ENCODE assay signal across 9 mouse cellular contexts in the genomic region with DNA sequence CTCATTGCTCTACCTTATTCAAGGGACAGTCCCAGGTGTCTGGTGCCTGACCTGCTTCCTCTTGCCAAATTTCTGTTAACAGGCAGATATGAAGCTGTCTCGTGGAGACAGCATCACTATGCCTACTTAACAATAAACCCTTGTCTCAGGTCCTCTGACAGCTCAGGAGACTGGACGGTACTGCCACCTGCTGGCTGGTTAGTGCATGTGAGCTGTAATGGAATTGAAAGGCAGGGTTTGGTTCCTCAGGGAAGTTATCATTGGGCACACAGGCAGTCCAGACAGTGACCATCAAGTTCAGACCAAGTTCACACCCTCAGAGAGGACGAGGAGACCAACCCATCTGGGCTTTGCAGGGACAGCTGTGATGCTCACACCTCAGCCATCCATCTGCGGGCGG.
DNase-seq lines count a peak whose midpoint lies in the region; ATAC-seq and TF ChIP-seq lines count a peak whose summit lies in the region.
"Had no signal": no experiment of that assay in that cellular context is flagged by ENCODE, and none has a peak within 500 bp of the region (broad histone marks: within the 10 kb centered on the region; RNA-seq: fewer than 3 reads in every experiment).

No protein-coding gene starts in this region.

- no peak for TF ChIP-seq POLR2A in MEL (IDR thresholded peaks at IDR 0.05; ENCODE audit: control insufficient read depth in 1 of 2, insufficient read depth in 1 of 2, low read depth in 1 of 2, low read length in 2 of 2, poor library complexity in 1 of 2)

- H3K27me3 ChIP-seq in MEL (ENCODE audit: control insufficient read depth in 1 of 2, insufficient read depth in 2 of 2, low read length in 2 of 2) = no peaks in the 10 kb centered on the region
- H3K27me3 ChIP-seq: megakaryocyte, embryonic 14.5 days had no signal

- peak; percentile 91 to 97 (median 95) for TF ChIP-seq CTCF in MEL (IDR thresholded peaks at IDR 0.05 in 2 of 3, conservative IDR thresholded peaks at IDR 0.05 in 1 of 3; ENCODE audit: control insufficient read depth in 1 of 3, insufficient read depth in 1 of 3, low read depth in 2 of 3, low read length in 3 of 3, poor library complexity in 1 of 3, severe bottlenecking in 1 of 3)

- no peak overlapping the region for H3K9ac ChIP-seq in MEL (ENCODE audit: control insufficient read depth, low read depth, low read length, poor library complexity, severe bottlenecking)

- no peaks in the 10 kb centered on the region for H3K79me2 ChIP-seq in MEL (ENCODE audit: control insufficient read depth, insufficient read depth, low read length, poor library complexity)

- intact Hi-C loops in heart, postnatal 14 days (cut with DNase I) = no loop called here

- no peaks in the 10 kb centered on the region for H3K4me1 ChIP-seq in MEL (ENCODE audit: control insufficient read depth in 1 of 2, insufficient read depth in 2 of 2, low read length in 2 of 2)

- no peak for TF ChIP-seq EP300 in MEL (IDR thresholded peaks at IDR 0.05; ENCODE audit: low read depth in 1 of 2, low read length in 2 of 2)

- no peak overlapping the region for H3K4me3 ChIP-seq in MEL (ENCODE audit: control insufficient read depth in 1 of 2, insufficient read depth in 1 of 2, low read depth in 2 of 2, low read length in 2 of 2)
- H3K4me3 ChIP-seq: megakaryocyte, embryonic 14.5 days had no signal

- ATAC-seq in erythroid progenitor cell, adult 5-6 weeks (replicated peaks; ENCODE audit: low FRiP score, poor library complexity, severe bottlenecking) = peak; percentile 77

- DNase-seq in MEL (ENCODE audit: low read depth, low spot score) = peak; percentile 86
- peak; percentile 87 for DNase-seq in brain, adult 2 months (ENCODE audit: low read depth, low spot score)
- DNase-seq in heart, postnatal 14 days = peak; percentile 73 to 80
- peak; percentile 50 to 72 for DNase-seq in layer of hippocampus, adult 8-10 months (ENCODE audit: low spot score in 2 of 2)
- DNase-seq in lung, postnatal 10 days = peak; percentile 78
- DNase-seq in retina, postnatal 7 days (ENCODE audit: low read depth, low spot score) = peak; percentile 81
- DNase-seq in urinary bladder, postnatal 25 days (ENCODE audit: low spot score) = peak; percentile 62

- H3K9me3 ChIP-seq in MEL (replicated peaks; ENCODE audit: insufficient read depth, low read length) = no peaks in the 10 kb centered on the region
- H3K9me3 ChIP-seq: megakaryocyte, embryonic 14.5 days had no signal

- TF ChIP-seq RAD21 in MEL (IDR thresholded peaks at IDR 0.05; ENCODE audit: low read depth, low read length) = peak; percentile 95

- no peak overlapping the region for H3K27ac ChIP-seq in MEL (ENCODE audit: control insufficient read depth, low read depth, low read length)

- H3K36me3 ChIP-seq in MEL (ENCODE audit: control insufficient read depth in 1 of 2, insufficient read depth in 2 of 2, low read length in 2 of 2) = no peaks in the 10 kb centered on the region

TF ChIP-seq in MEL, 35 proteins besides CTCF, POLR2A, EP300 and RAD21:
- TF ChIP-seq NELFE (IDR thresholded peaks at IDR 0.05; ENCODE audit: low read depth, low read length) (no peak), KAT2A (conservative IDR thresholded peaks at IDR 0.05; ENCODE audit: low read depth, low read length) (no peak), GATA1 (IDR thresholded peaks at IDR 0.05; ENCODE audit: low read depth, low read length) (no peak), ZC3H11A (IDR thresholded peaks at IDR 0.05; ENCODE audit: low read depth, low read length) (peak; percentile 89), ETS1 (IDR thresholded peaks at IDR 0.05; ENCODE audit: low read depth, low read length) (no peak), MYC (IDR thresholded peaks at IDR 0.05; ENCODE audit: low read depth, low read length) (peak; percentile 71; the same call in 1 of the 2 replicates), RCOR1 (IDR thresholded peaks at IDR 0.05; ENCODE audit: low read depth, low read length) (no peak), USF2 (IDR thresholded peaks at IDR 0.05; ENCODE audit: borderline replicate concordance in 1 of 2, insufficient read depth in 1 of 2, low read depth in 1 of 2, low read length in 2 of 2) (no peak), E2F4 (IDR thresholded peaks at IDR 0.05; ENCODE audit: borderline replicate concordance, low read depth, low read length) (no peak), SMC3 (IDR thresholded peaks at IDR 0.05; ENCODE audit: low read depth, low read length) (peak; percentile 97), MXI1 (IDR thresholded peaks at IDR 0.05; ENCODE audit: low read depth, low read length) (no peak), CHD1 (IDR thresholded peaks at IDR 0.05; ENCODE audit: low read depth, low read length) (no peak), UBTF (IDR thresholded peaks at IDR 0.05; ENCODE audit: borderline replicate concordance, insufficient read depth, low read depth, low read length) (no peak), BHLHE40 (IDR thresholded peaks at IDR 0.05; ENCODE audit: borderline replicate concordance, low read depth, low read length) (no peak), MAFK (IDR thresholded peaks at IDR 0.05; ENCODE audit: borderline replicate concordance, low read depth, low read length) (no peak), ELF1 (IDR thresholded peaks at IDR 0.05; ENCODE audit: low read depth, low read length) (0 out of 2 replicates have a peak, but pooled peaks have one; percentile 24), ZKSCAN1 (IDR thresholded peaks at IDR 0.05; ENCODE audit: low read depth, low read length) (no peak)
